Mouse (Mus musculus) heart, postnatal 0 days (tissue): ENCODE data around the gene Spata17.

Experiments used
- CTCF ChIP-seq: IDR thresholded peaks from 2 replicates; pipeline ENCODE4 v1.5.1; 2016; ENCODE audit warnings: antibody characterized with exemption, control low read depth, low read depth
- EP300 ChIP-seq: IDR thresholded peaks from 2 replicates; pipeline ENCODE4 v1.6.1; 2016; ENCODE audit warnings: antibody characterized with exemption, low read depth

DNA sequence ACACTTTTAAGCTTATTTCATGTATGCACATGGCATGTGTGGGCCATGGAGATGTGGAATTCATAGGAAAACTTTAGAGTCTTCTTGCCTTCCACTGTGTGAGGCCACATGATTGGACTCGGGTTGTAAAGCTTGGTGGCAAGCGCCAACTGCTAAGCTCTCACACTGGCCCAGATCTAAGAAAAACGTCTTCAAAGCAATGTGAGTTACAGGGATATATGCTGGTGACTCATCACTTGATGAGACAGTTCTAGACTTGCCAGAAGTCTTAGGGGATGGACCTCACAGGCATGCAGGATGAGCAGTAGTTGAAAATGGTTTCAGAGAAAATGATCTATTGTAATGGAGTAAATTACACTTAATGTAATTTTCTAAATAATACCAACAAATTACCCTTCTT lies 114.6 kb downstream of the Spata17 start:
- TF ChIP-seq CTCF, result no peak
- no peak for TF ChIP-seq EP300
